Mouse (Mus musculus) splenic B cell, adult 2 months (primary cell): ENCODE measurements around the gene Lgalsl.

Experiments used
- DNase-seq: peaks from one replicate; pipeline ENCODE4 v3.0.0-alpha.2; 2011; ENCODE audit warnings: low read depth, low spot score
- H3K27me3 ChIP-seq: 2 replicates; pipeline ENCODE4 v1.6.1; 2012; ENCODE audit warnings: mild to moderate bottlenecking, low read length, moderate library complexity, mixed read lengths; ENCODE audit not compliant: control insufficient read depth, poor library complexity, insufficient read depth, severe bottlenecking
- H3K36me3 ChIP-seq: 2 replicates; pipeline ENCODE4 v1.6.1; 2012; ENCODE audit warnings: mild to moderate bottlenecking, low read length, moderate library complexity, mixed read lengths; ENCODE audit not compliant: control insufficient read depth, poor library complexity, insufficient read depth, severe bottlenecking

The Lgalsl gene

DNA sequence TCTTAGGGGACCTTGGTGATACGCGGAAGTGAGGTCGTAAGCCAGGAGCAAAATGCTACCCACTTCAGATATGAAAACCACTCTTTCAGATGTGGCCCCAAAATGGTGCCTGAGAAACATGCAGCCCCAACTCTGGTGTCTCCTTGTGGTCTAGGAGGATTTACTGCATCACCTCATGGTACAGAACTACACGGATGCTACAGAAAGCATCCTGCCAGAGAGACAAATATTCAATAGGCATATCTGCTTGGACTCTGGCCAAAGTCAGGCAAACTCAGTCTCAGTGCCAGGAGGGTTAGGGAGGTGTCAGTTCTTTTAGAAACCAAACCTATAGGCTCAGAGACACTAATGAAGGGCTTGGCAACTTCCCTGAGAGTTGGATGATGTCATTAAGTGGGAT, 26.4 kb downstream of the Lgalsl start:
- DNase-seq: no peak
- no peaks in the 10 kb centered on the region for H3K27me3 ChIP-seq

DNA sequence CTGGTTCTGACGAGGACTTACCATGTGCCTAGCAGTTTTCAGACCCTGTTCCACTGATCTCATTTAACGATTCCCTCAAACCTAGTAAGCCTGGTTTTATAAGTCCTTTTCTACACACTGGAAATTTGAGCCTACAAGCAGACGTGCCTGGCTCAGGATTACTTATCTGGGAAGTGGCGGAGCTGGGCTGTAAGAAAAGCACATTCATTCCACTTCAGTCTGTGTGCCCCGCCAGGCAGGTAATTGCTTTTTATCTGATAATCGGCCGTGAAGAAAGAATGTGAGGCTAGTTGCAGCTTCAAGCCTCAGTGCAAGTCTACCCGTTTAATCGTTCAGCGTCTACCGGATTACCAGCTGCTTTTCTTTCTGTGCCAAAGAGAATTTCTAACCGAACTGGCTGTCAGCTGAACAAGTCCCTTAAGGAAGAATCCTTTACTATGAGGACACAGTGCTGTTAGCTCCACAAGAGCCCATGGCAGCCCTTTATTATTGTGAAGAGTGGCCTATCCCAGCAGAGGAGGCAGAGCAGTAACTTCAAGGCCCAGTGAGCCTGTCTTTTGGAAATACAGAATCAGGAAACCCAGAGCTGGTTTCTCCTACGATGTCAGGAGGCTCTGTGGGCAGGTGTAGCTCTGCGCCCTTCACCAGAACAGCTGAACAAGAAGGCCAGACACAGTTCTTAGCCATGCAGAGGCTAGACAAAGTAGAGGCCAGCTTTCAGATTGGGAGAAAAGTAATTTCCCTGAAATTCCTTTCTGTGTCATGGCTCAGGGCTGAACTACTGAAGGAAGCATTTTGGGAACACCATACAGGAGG, 30.4 kb downstream of the Lgalsl start:
- Histone ChIP-seq H3K36me3 (no peaks in the 10 kb centered on the region), H3K27me3 (no peaks in the 10 kb centered on the region)
- no peak for DNase-seq

More for the DNA sequence above, 26.4 kb downstream of the Lgalsl start:
- no peaks in the 10 kb centered on the region for H3K36me3 ChIP-seq

DNA sequence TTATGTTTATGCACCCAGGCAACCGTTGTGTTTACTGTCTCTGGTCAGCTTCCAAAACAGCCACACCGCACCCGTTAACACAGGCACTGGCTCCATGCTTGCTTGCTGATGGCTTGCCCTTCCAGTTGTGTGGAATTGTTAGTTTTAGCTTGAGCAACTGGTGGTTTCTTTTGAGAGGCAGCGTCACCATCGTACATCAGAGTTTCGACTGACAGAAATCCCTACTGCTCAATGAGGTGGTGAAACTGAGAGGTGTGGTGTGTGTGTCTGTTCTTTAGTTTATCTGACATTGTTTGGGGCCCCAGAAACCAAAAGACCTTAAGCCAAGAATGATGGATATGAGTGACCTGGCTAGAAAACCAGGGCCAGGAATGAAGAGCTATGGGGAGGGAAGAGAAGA, 33.0 kb downstream of the Lgalsl start:
- Histone ChIP-seq H3K36me3 (no peaks in the 10 kb centered on the region), H3K27me3 (no peaks in the 10 kb centered on the region)
- no peak for DNase-seq

DNA sequence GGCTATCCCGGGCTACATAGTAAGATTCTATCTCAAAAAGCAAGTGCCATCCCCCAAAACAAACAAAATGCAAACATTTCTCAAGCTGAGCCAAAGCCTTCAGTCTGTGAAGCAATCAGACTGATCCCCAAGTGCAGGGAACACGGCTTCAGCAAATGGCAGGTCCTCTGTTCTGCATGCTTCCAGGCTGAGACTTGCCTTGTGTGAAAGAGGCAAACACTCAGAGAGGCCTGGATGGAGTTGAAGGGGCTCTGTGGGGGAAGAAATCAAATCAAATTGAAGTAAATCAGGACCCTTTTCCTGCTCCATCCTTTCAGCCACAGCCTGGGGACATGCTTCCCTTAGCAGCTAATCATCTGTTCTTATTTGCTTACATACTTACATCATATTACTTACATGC, 35.4 kb downstream of the Lgalsl start:
- H3K27me3 ChIP-seq: no peaks in the 10 kb centered on the region
- no peak for DNase-seq
- no peaks in the 10 kb centered on the region for H3K36me3 ChIP-seq

DNA sequence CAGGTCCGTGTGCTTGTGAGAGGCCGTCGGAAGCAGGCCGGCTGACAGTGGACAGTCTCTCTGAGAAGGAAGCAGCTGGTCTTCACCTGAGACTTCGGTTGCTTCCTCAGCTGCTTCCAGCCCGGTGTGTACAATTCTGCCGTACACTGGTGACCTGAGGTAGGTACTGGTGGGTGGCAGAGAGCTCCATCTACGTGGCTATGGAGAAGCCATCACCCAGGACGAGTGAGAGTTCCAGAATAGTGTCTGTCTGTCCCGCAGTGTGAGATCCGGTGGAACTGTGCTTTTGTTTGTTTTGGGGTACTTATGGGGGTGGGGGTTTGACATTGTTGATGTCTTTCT, 36.0 kb downstream of the Lgalsl start:
- H3K27me3 ChIP-seq: no peaks in the 10 kb centered on the region
- no peak for DNase-seq
- no peaks in the 10 kb centered on the region for H3K36me3 ChIP-seq

DNA sequence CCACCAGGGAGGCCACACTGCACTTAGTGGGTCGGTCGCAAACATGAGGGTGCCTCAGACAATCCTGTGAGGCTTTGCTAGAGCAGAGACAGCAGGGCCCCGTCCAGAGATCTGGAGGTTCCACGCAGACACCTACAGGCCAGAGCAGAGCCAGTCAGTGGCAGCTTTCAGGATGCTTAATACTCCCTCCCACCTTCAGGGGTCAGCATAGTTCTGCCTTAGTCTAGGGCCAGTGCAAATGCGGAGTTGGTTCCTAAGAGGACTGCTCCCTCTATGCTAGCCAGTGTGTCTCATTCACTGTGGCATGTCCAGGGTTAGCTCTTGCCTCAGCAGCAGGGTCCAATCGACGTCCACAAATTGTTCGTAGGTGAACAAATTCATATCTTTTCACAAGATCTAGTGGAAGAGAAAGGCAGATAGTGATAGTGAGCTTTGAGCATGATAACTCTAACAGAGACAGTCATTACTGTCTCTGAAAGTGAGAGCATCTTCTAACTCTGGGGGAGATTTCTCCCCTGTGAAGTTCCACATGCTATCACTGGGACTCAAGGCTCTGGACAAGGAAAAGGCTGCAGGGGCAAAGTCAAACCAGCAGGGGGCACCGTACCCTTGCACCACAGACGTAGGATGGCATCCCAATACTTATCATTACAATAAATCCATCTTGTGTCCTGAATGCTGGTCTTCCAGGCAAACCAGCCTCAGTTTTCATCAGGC, 36.5 kb downstream of the Lgalsl start:
- Histone ChIP-seq H3K27me3 (no peaks in the 10 kb centered on the region), H3K36me3 (no peaks in the 10 kb centered on the region)
- DNase-seq: peak; percentile 80

DNA sequence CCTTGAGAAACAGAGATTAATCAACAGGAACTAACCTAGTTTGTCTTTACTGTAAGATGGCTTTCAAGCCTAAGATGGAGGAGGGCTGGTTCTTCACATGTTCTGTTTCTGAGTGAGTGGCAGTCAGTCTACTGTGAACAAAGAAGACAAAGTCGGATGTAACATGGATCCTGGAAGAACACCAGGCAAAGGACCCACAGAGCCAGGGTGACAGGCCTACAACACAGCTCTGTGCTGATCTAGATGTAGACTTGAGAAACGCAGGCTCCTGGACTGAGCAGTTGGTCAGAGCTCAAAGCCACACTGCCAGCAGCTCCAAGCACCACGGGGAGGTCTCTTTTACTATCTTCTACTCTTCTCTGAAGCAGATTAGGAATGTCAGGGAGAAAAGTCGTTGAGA, 37.2 kb downstream of the Lgalsl start:
- DNase-seq: no peak

DNA sequence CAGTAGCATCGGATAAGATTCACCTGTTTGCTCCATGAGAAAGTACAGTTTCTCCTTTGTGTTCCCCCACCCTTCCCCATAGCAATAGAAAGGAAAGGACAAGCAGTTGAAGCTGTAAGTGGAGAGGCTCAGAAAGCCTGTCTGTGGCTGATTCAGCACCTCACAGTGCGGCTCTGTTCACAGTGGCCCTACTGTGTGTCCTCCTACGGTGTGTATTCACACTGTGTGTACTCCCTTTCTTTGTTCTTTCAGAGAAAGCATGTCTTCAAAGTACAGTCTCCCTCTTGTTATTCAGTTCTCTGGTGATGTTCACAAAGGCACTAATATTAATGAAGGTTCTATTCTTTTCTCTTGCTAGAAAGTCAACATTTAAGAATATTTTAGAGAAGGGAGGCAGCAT, 38.2 kb downstream of the Lgalsl start:
- DNase-seq: no peak
- Histone ChIP-seq H3K36me3 (no peaks in the 10 kb centered on the region), H3K27me3 (no peaks in the 10 kb centered on the region)

More for the DNA sequence above, 37.2 kb downstream of the Lgalsl start:
- Histone ChIP-seq H3K27me3 (no peaks in the 10 kb centered on the region), H3K36me3 (no peaks in the 10 kb centered on the region)

DNA sequence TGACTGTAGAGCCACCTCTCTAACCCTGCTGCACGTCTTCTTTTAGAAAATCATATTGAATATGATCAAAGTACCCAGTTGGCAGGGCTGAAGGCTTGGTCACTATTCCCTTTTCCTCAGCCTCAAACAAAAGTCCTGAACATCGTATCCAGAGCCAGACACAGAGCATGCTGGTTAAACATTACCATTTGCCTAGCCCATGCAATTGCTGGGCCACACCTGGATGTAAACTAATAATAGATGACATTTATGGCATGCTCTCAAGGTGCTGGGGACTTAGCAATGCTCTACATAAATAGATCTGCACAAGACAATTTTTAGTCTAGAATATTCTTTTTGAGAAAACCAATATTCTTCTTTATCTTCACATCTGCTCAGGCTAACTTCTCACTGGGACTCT, 39.5 kb downstream of the Lgalsl start:
- H3K27me3 ChIP-seq: no peaks in the 10 kb centered on the region
- no peaks in the 10 kb centered on the region for H3K36me3 ChIP-seq
- DNase-seq: no peak

DNA sequence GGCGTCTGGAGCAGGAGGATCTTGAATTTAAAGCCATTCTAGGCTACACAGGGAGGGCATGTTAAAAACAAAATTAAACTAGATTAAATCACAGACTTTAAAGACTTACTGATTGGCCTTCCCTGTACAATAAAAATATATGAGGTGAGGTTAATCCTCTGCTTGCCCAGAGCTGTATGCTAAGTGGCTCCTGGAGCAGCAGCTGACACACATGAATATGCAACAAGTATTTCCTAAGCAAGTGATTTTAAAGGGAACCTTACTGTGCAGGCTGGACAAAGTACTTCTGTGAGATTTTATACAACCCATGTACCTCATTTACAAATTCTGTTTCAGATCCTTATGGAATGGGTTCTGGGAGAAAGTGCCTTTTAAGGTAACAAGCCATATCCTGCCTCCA, 41.8 kb downstream of the Lgalsl start:
- no peak for DNase-seq
- no peaks in the 10 kb centered on the region for H3K27me3 ChIP-seq
- H3K36me3 ChIP-seq: no peaks in the 10 kb centered on the region

DNA sequence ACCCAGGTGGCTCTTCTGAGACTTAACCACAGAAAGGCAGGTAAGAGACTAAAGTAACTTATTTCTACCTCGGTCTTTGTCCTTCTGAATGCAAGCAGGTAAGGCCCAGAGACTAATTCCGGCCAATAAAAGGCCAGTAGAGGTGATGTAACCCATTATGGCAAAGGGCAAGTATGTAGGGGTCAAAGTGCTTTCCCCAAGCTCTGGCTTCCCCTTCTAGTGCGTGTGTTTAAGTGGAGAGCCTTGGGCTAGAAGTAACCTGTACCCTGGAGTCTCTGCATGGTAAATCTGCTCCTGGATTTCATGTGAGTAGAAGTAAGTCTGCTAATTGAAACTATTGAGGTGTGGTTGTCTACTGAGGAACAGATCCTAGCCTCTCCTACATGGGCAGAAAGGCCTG, 42.8 kb downstream of the Lgalsl start:
- DNase-seq: no peak
- Histone ChIP-seq H3K36me3 (no peaks in the 10 kb centered on the region), H3K27me3 (no peaks in the 10 kb centered on the region)

DNA sequence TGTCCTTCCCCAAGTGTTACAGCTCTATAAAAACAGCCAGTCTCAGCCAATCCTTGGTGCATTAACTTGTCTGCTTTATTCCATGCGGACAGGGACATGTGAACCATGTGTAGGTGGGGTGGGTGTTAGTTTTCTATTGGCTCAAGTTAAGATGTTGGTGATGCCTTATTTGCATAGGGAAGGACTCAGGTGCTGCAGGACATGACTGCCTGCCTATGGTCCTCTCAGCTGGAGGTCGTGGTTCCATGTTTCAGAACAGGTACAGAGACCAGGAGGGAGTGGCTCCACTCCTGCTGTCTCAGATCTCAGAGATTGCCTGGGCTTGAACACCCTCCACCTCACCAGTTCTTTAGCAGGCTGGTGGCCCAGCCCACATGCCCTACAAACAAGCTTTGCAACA, 44.7 kb downstream of the Lgalsl start:
- no peak for DNase-seq
- no peaks in the 10 kb centered on the region for H3K27me3 ChIP-seq
- no peaks in the 10 kb centered on the region for H3K36me3 ChIP-seq

DNA sequence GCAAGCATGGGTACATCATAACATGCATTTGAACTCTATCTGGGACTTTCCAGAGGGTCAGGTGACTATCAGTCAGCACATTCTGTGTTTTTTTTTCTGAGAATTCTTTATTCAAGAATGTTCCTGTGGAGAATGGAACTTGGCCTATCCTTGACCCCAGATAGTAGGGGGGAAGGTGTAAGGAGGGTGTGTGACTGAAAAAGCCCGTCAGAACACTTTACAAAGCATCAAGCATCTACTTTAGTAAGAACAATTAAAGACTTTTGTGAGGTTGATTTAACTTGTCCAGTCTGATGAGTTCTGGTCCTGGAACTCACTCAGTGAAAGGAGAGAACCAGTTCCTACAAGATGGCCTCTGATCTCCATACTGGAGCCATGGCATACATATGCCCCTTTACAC, 45.7 kb downstream of the Lgalsl start:
- Histone ChIP-seq H3K27me3 (no peaks in the 10 kb centered on the region), H3K36me3 (no peaks in the 10 kb centered on the region)
- no peak for DNase-seq

DNA sequence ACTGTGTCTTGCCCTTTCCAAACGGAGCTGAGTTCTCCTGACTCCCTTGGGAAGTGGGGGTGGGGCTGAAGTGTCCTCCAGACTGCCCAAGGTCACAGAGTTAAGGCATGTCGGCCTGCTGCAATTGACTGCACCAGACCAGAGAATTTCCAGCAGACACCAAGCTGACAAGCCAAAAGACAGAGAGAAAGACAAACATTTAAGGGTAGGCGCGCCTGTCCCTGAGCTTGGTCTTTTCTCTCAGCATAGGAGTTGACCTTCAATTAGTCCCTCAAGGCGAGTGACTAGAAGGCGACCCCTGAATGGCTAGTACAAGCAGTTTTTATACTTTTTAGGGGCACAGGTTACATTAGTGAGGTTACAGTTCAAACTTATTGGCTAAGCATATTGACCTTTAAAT, 46.1 kb downstream of the Lgalsl start:
- DNase-seq: no peak
- no peaks in the 10 kb centered on the region for H3K27me3 ChIP-seq

DNA sequence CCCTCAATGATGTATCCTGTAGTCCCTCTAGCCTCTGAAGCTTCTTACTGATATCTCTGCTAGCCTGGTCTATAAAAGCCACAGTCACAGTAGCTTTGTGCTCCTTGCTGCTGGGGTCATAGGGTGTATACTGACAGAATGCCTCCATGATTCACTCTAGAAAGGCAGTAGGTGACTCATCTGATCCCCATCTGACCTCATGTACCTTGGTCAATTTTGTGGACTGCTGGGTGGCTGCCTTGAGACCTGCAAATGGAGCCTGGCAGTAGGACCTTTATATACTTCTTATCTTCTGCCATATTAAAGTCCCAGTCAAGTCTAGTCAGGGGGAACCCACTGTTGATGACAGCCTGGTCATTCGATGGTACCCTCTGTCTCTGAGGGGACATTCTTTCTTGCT, 47.4 kb downstream of the Lgalsl start:
- DNase-seq: no peak
- no peaks in the 10 kb centered on the region for H3K27me3 ChIP-seq
- no peaks in the 10 kb centered on the region for H3K36me3 ChIP-seq

More for the DNA sequence above, 46.1 kb downstream of the Lgalsl start:
- H3K36me3 ChIP-seq: no peaks in the 10 kb centered on the region
